8 mouse cellular contexts compared by ENCODE assay signal in the genomic region with DNA sequence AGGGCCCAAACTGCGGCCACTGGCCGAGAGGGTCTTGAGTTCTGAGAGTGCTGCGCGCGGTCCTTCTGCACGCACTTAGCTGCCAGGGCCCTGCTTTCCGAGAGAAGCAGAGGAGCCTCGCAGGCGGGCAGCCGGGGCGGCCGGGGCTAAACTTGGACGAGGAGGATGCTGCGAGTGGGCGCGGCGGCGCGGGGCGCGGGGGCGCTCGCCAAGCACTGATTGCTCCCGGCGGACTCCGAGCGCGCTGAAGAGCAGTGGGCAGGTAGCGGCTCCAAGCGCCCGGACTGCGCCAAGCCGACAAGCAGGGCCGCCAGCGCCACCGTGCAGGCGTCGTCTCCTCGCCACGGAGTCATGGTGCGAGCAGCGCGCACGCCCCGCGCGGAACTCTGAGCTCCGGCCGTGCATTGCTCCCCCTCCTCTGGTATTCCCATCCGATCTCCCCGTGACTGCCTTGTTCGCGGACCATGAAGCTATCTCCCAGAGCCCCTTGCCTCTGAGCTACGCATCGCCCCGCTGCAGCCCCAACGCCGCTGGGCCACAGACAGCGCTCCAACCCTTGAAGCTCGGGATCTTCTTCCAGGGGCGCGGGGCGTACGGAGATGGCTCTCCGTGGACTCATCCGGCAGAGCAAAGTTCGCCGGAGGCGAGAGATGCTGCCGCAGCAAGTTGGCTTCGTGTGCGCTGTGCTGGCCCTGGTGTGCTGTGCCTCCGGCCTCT. TPM values are rescaled to one million over a fixed set of nuclear protein-coding genes. Genes with fewer than 3 reads are reported as not detected.
A peak's percentile ranks its signal among the peaks of the same experiment; 100 is the strongest.
DNase-seq lines count a peak whose midpoint lies in the region; ATAC-seq and TF ChIP-seq lines count a peak whose summit lies in the region.

No protein-coding gene starts in this region.

- H3K4me2 ChIP-seq in forebrain, embryonic 14.5 days (ENCODE audit: low read length): peak overlapping the region; percentile 100
- peak overlapping the region; percentile 61 for H3K4me2 ChIP-seq in liver, embryonic 16.5 days (ENCODE audit: low read depth, low read length)
- H3K4me2 ChIP-seq in neural tube, embryonic 15.5 days: peak overlapping the region; percentile 100

- peak; percentile 33 for DNase-seq in cerebellum, adult 11 months
- DNase-seq in forebrain, embryonic 14.5 days (ENCODE audit: low spot score): peak; percentile 73
- DNase-seq in heart, postnatal 14 days: peak; percentile 63 to 67
- DNase-seq in kidney, postnatal 4 days: peak; percentile 65 to 73

- H3K27ac ChIP-seq in forebrain, embryonic 14.5 days (ENCODE audit: low read depth, low read length): no peak overlapping the region
- no peak overlapping the region for H3K27ac ChIP-seq in liver, embryonic 16.5 days (ENCODE audit: low read length)
- 0 out of 2 replicates have a peak overlapping the region, but pooled peaks have one; percentile 9 for H3K27ac ChIP-seq in neural tube, embryonic 15.5 days (replicated peaks)

- no peak for TF ChIP-seq CTCF in E14TG2a.4 (conservative IDR thresholded peaks at IDR 0.05; ENCODE audit: low read length)

- peaks cover 17% of the 10 kb centered on the region for H3K4me1 ChIP-seq in E14TG2a.4 (replicated peaks; ENCODE audit: low read depth, low read length)
- H3K4me1 ChIP-seq in forebrain, embryonic 14.5 days (ENCODE audit: control insufficient read depth, insufficient read depth, low read length): peaks cover 14% of the 10 kb centered on the region; the same call in 1 of the 2 replicates
- no peaks in the 10 kb centered on the region; the same call in 1 of the 2 replicates for H3K4me1 ChIP-seq in liver, embryonic 16.5 days (ENCODE audit: control insufficient read depth, low read depth, low read length)
- H3K4me1 ChIP-seq in neural tube, embryonic 15.5 days: peaks cover 31% of the 10 kb centered on the region

- H3K27me3 ChIP-seq in E14TG2a.4 (ENCODE audit: insufficient read depth, low read length): peaks cover 76% of the 10 kb centered on the region
- H3K27me3 ChIP-seq in forebrain, embryonic 14.5 days (replicated peaks; ENCODE audit: control insufficient read depth, insufficient read depth, low read length): peaks cover 21% of the 10 kb centered on the region
- peaks cover 42% of the 10 kb centered on the region for H3K27me3 ChIP-seq in liver, embryonic 16.5 days (ENCODE audit: control insufficient read depth, insufficient read depth, low read depth, low read length)
- H3K27me3 ChIP-seq in neural tube, embryonic 15.5 days (replicated peaks): peaks cover 47% of the 10 kb centered on the region

- peak overlapping the region; percentile 79 for H3K4me3 ChIP-seq in E14TG2a.4 (replicated peaks; ENCODE audit: low read length)
- H3K4me3 ChIP-seq in forebrain, embryonic 14.5 days (ENCODE audit: low read depth, low read length): peak overlapping the region; percentile 48
- peak overlapping the region; percentile 45 for H3K4me3 ChIP-seq in liver, embryonic 16.5 days (ENCODE audit: low read depth, low read length)
- peak overlapping the region; percentile 56 for H3K4me3 ChIP-seq in neural tube, embryonic 15.5 days (replicated peaks)

- intact Hi-C loops in heart, postnatal 14 days (cut with DNase I): loop anchor here (5.0 kb wide), 2 partner anchors 132 to 253 kb away; no protein-coding TSS in a partner anchor

- H3K36me3 ChIP-seq in E14TG2a.4 (ENCODE audit: insufficient read depth, low read length): no peaks in the 10 kb centered on the region
- H3K36me3 ChIP-seq in forebrain, embryonic 14.5 days (ENCODE audit: control insufficient read depth, insufficient read depth, low read length): no peaks in the 10 kb centered on the region
- no peaks in the 10 kb centered on the region for H3K36me3 ChIP-seq in liver, embryonic 16.5 days (ENCODE audit: control insufficient read depth, insufficient read depth)
- no peaks in the 10 kb centered on the region for H3K36me3 ChIP-seq in neural tube, embryonic 15.5 days

- under 1% methylated on average over 73 of the region's 73 CpGs for WGBS in forebrain, embryonic 14.5 days
- WGBS in liver, embryonic 16.5 days (ENCODE audit: insufficient replicate concordance): 1% methylated on average over 73 of the region's 73 CpGs
- WGBS in neural tube, embryonic 15.5 days: 2% methylated on average over 65 of the region's 73 CpGs

- H3K9me3 ChIP-seq in E14TG2a.4 (ENCODE audit: low read length): no peaks in the 10 kb centered on the region; the same call in 1 of the 2 replicates
- no peaks in the 10 kb centered on the region for H3K9me3 ChIP-seq in forebrain, embryonic 14.5 days (replicated peaks; ENCODE audit: control insufficient read depth, low read length)
- no peaks in the 10 kb centered on the region for H3K9me3 ChIP-seq in liver, embryonic 16.5 days (replicated peaks; ENCODE audit: control insufficient read depth, low read length)
- H3K9me3 ChIP-seq in neural tube, embryonic 15.5 days (replicated peaks): no peaks in the 10 kb centered on the region

- H3K9ac ChIP-seq in forebrain, embryonic 14.5 days (ENCODE audit: low read length): peak overlapping the region; percentile 63
- H3K9ac ChIP-seq in liver, embryonic 16.5 days (ENCODE audit: low read depth, low read length): no peak overlapping the region
- peak overlapping the region; percentile 56 for H3K9ac ChIP-seq in neural tube, embryonic 15.5 days (replicated peaks)

- ATAC-seq in forebrain, embryonic 14.5 days: peak; percentile 81
- peak; percentile 54 for ATAC-seq in liver, embryonic 16.5 days (ENCODE audit: low read depth)
- peak; percentile 91 for ATAC-seq in neural tube, embryonic 15.5 days (ENCODE audit: low FRiP score)
- no peak for ATAC-seq in monocyte, adult 5-6 weeks (replicated peaks; ENCODE audit: insufficient number of reproducible peaks, low FRiP score, low TSS enrichment, poor library complexity, severe bottlenecking)

RNA-seq across cellular contexts. Expression of a gene that starts 0.4 kb away (rescaled TPM):
- polyA plus RNA-seq in forebrain, embryonic 14.5 days (2014; fragmentation: Nextera tagmentation; extraction: Ambion mirVana): 0.74 and 1.1 TPM in 2 replicates
- total RNA-seq in heart, postnatal 14 days (2021): 1 to 10 TPM; 1.0 to 2.0 TPM
- 0.18 and 0.38 TPM in 2 replicates for polyA plus RNA-seq in liver, embryonic 16.5 days (2015; fragmentation: Nextera tagmentation; extraction: Ambion mirVana)
- polyA plus RNA-seq in neural tube, embryonic 15.5 days (2015; fragmentation: Nextera tagmentation; extraction: Ambion mirVana): 2.7 and 2.8 TPM in 2 replicates
- not detected in 3 replicates for total RNA-seq in monocyte, adult 5-6 weeks (2017)
